Mouse (Mus musculus) brain, embryonic 14.5 days (tissue): ENCODE data around the gene Cdkn2c.

ENCODE experiments used
- CTCF ChIP-seq: fragments of 200-500 bp; IDR thresholded peaks from 2 replicates; pipeline ENCODE4 v1.5.1; 2012; ENCODE audit warnings: inconsistent platforms, mild to moderate bottlenecking, moderate library complexity, borderline replicate concordance; ENCODE audit not compliant: insufficient read depth, insufficient read length; ENCODE audit errors: extremely low read depth
- POLR2A ChIP-seq: fragments of 200-500 bp; IDR thresholded peaks from 2 replicates; pipeline ENCODE4 v1.6.1; 2012; ENCODE audit warnings: mild to moderate bottlenecking, inconsistent platforms, borderline replicate concordance; ENCODE audit not compliant: poor library complexity, insufficient read depth, insufficient read length, severe bottlenecking; ENCODE audit errors: extremely low read depth

DNA sequence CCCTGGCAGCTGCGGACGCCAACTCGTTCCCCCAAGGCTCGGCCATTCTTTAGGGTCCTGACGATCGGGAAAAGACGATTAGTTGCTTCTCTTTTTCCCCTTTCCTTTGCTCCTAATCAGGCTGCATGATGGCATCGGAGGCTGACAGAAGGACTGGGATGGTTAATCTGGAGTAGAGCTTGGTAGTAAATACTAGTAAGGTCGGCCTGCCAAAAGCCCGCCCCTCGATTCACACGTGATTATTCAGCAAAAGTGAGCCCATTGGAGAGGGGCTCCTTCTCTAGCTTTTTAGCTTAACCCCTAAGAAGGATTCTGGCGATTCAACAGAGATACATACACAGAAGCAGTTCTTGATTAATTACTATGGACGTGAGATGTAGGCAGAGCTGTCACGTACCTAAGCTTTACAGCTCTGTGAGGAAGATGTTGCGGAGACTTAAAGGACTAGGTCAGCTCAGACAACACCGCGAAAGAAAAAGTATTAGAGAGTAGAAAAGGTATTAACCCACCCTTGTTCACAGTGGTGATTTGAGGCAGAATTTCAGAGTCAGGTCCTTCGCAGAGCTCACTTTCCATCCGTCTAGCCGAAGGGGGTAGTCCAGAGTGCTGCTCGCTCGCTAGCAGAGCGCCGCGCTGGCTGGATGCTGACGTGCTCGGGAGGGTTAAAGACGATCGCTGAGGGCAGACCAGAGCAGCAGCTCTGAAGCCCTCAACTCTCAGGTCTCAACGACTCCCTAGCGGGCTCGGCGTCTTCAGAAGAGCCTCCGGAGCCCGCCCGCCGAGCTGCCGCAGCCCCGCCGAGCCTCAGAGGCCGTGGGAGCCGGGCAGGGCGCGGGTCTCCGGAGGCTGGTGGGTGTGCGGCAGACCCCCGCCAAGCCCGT is 1.6 kb downstream of the Cdkn2c start:
- TF ChIP-seq POLR2A, result no peak
- TF ChIP-seq CTCF, result no peak
